Comparison of ENCODE assay signal across 20 mouse cellular contexts in the genomic region with DNA sequence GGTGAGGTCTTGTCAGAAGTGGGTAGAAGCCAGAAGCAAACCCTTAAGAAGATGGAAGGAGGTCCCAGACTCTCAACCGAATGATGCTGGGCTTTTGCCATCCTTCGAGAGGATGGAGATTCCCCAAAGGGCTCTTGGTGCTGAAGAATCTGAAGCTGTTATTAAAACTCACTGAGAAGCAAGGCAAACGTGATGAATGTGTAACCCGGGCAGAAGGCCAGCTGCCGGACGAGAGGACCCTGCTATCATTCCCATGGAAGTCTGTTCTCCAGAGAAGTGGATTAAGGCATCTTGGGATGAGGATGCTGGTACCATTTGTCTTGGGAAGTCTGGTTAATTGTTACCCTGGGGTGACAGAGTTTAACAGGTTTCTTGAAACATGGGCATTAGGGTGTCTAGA.
"Had no signal": no experiment of that assay in that cellular context is flagged by ENCODE, and none has a peak within 500 bp of the region (broad histone marks: within the 10 kb centered on the region; RNA-seq: fewer than 3 reads in every experiment).

No protein-coding gene starts in this region.

- H3K9ac ChIP-seq: heart, embryonic 12.5 days; hindbrain, embryonic 12.5 days; hindbrain, embryonic 14.5 days; intestine, embryonic 15.5 days; limb, embryonic 13.5 days; limb, embryonic 15.5 days; liver, embryonic 12.5 days; liver, embryonic 14.5 days had no signal

- H3K4me2 ChIP-seq: heart, embryonic 12.5 days; hindbrain, embryonic 12.5 days; hindbrain, embryonic 14.5 days; intestine, embryonic 15.5 days; limb, embryonic 13.5 days; limb, embryonic 15.5 days; liver, embryonic 12.5 days had no signal

- ATAC-seq: hindbrain, embryonic 16.5 days; inflammation-experienced regulatory T-cells, adult 6 months; intestine, embryonic 15.5 days; intestine, postnatal 0 days; liver, embryonic 12.5 days had no signal

- H3K27ac ChIP-seq: heart, embryonic 10.5 days; hindbrain, embryonic 10.5 days; hindbrain, embryonic 12.5 days; hindbrain, embryonic 14.5 days; intestine, embryonic 15.5 days; layer of hippocampus, adult 2 months; left cerebral cortex, adult 2 months; liver, embryonic 12.5 days; liver, embryonic 14.5 days had no signal

- H3K4me3 ChIP-seq: heart, embryonic 10.5 days; heart, embryonic 12.5 days; hindbrain, embryonic 10.5 days; hindbrain, embryonic 12.5 days; intestine, embryonic 15.5 days; layer of hippocampus, adult 2 months; left cerebral cortex, adult 2 months; limb, embryonic 13.5 days; limb, embryonic 15.5 days; liver, embryonic 12.5 days had no signal

- DNase-seq: gastrocnemius, postnatal 25 days; heart, adult 18-20 months; heart, postnatal 10 days; heart, postnatal 4 days; kidney, adult 18-20 months had no signal

- H3K9me3 ChIP-seq: heart, embryonic 10.5 days; heart, embryonic 12.5 days; hindbrain, embryonic 10.5 days; hindbrain, embryonic 12.5 days; intestine, embryonic 15.5 days; limb, embryonic 13.5 days; limb, embryonic 15.5 days; liver, embryonic 12.5 days had no signal

- H3K27me3 ChIP-seq: heart, embryonic 12.5 days; hindbrain, embryonic 12.5 days; intestine, embryonic 15.5 days; limb, embryonic 13.5 days; limb, embryonic 15.5 days; liver, embryonic 12.5 days had no signal
